Mouse (Mus musculus) megakaryocyte, embryonic 14.5 days (primary cell): Measurements from ENCODE around the gene Slc5a1.

Source experiments
- FLI1 ChIP-seq: IDR thresholded peaks from 2 replicates; pipeline ENCODE4 v1.6.1; 2012; ENCODE audit warnings: low read length, inconsistent platforms, mixed read lengths
- GATA1 ChIP-seq: IDR thresholded peaks from 3 replicates; pipeline ENCODE4 v1.6.1; 2012; ENCODE audit warnings: mixed read lengths, low read length, inconsistent platforms, borderline replicate concordance

- TF ChIP-seq GATA1 = no peak
- no peak for TF ChIP-seq FLI1
Observed at GRCm38 (mm10) chr5:33104025-33104481, at the start of gene Slc5a1.
